Mouse (Mus musculus) thymus, postnatal 0 days (tissue): ENCODE results near the gene Sos1. TPM values are rescaled to one million over a fixed set of nuclear protein-coding genes. Genes with fewer than 3 reads are reported as not detected.

Experiments
- polyA plus RNA-seq: library from polyadenylated mRNA; unstranded; fragments of >200 nt; fragmentation: Nextera tagmentation; extraction: Ambion mirVana; gene quantifications from 2 replicates; pipeline ENCODE4 v1.2.1, GENCODE M21; 2015

Gene Sos1
- polyA plus RNA-seq, 1 experiment from 2014 or later = 3.8 TPM

Other genes starting within 250 kb of the Sos1 start
- 14.8 and 17.6 TPM in 2 replicates for gene Morn2, start 190.2 kb downstream of the Sos1 start, polyA plus RNA-seq
- gene Dhx57, start 190.0 kb downstream of the Sos1 start, polyA plus RNA-seq = 8.5 and 9.5 TPM in 2 replicates
- gene Arhgef33, start 173.0 kb downstream of the Sos1 start, polyA plus RNA-seq = 1.4 and 1.5 TPM in 2 replicates
- gene Gm10190, start 106.9 kb downstream of the Sos1 start, polyA plus RNA-seq = 1.5 and 1.6 TPM in 2 replicates
- gene Cdkl4, start 97.4 kb upstream of the Sos1 start, polyA plus RNA-seq = 0.32 and 0.36 TPM in 2 replicates
- gene Map4k3, start 248.0 kb upstream of the Sos1 start, polyA plus RNA-seq = 5.2 and 5.3 TPM in 2 replicates